Mouse (Mus musculus) limb, embryonic 14.5 days (tissue): ENCODE data around the gene Mgat3. TPM values are rescaled to one million over a fixed set of nuclear protein-coding genes. Genes with fewer than 3 reads are reported as not detected.
A peak's percentile ranks its signal among the peaks of the same experiment; 100 is the strongest.

ENCODE experiments used
- ATAC-seq: fragments of 200-750 bp; cut with Nextera tagmentation; 2 replicates; pipeline ENCODE4 v1.8.0; 2017; ENCODE audit warnings: low read depth, moderate number of reproducible peaks, moderate TSS enrichment; ENCODE audit not compliant: low FRiP score
- DNase-seq: peaks from one replicate; pipeline ENCODE4 v3.0.0-alpha.2; 2015; ENCODE audit warnings: low spot score
- H3K27ac ChIP-seq: fragments of 300-500 bp; sonication (generic); replicated peaks from 2 replicates; pipeline ENCODE4 v1.5.1; 2014; ENCODE audit warnings: low read depth, mild to moderate bottlenecking, low read length, moderate library complexity, mixed read lengths
- H3K27me3 ChIP-seq: fragments of 300-500 bp; sonication (generic); 2 replicates; pipeline ENCODE4 v1.6.1; 2014; ENCODE audit warnings: low read length, mixed read lengths; ENCODE audit not compliant: control insufficient read depth, insufficient read depth
- H3K36me3 ChIP-seq: fragments of 300-500 bp; sonication (generic); 2 replicates; pipeline ENCODE4 v1.6.1; 2014; ENCODE audit warnings: mild to moderate bottlenecking, low read length, moderate library complexity, mixed read lengths; ENCODE audit not compliant: control insufficient read depth, insufficient read depth
- H3K4me1 ChIP-seq: fragments of 300-500 bp; sonication (generic); 2 replicates; pipeline ENCODE4 v1.6.1; 2014; ENCODE audit warnings: antibody characterized with exemption, low read length, mixed read lengths; ENCODE audit not compliant: control insufficient read depth, insufficient read depth
- H3K4me2 ChIP-seq: fragments of 300-500 bp; sonication (generic); replicated peaks from 2 replicates; pipeline ENCODE4 v1.6.1; 2014; ENCODE audit warnings: low read depth, mild to moderate bottlenecking, low read length, moderate library complexity; ENCODE audit not compliant: severe bottlenecking
- H3K4me3 ChIP-seq: fragments of 300-500 bp; sonication (generic); replicated peaks from 2 replicates; pipeline ENCODE4 v1.5.1; 2014; ENCODE audit warnings: low read length
- H3K9ac ChIP-seq: fragments of 300-500 bp; sonication (generic); 2 replicates; pipeline ENCODE4 v1.6.1; 2014; ENCODE audit warnings: mild to moderate bottlenecking, low read depth, low read length, moderate library complexity; ENCODE audit not compliant: severe bottlenecking
- H3K9me3 ChIP-seq: fragments of 300-500 bp; sonication (generic); 2 replicates; pipeline ENCODE4 v1.6.1; 2016; ENCODE audit warnings: low read length; ENCODE audit not compliant: control insufficient read depth
- POLR2A ChIP-seq: fragments of 200-500 bp; IDR thresholded peaks from 2 replicates; pipeline ENCODE4 v1.8.0; 2012; ENCODE audit warnings: inconsistent platforms, mild to moderate bottlenecking, moderate library complexity, borderline replicate concordance; ENCODE audit not compliant: insufficient read depth, insufficient read length; ENCODE audit errors: extremely low read depth
- WGBS: fragments of 180-500 bp; shearing (Covaris S2); extraction: QIAGEN DNeasy Blood & Tissue Kit; methylation state at CpG from one replicate; pipeline ENCODE4 v1.1.7; 2014; 5-methylcytosine and 5-hydroxymethylcytosine counted together
- polyA plus RNA-seq, 2 experiments: library from polyadenylated mRNA; depleted of rRNA in 1 of 2; stranded (reverse) in 1 of 2; unstranded in 1 of 2; fragments of >200 nt; fragmentation: Nextera tagmentation in 1 of 2; extraction: Ambion mirVana in 1 of 2; gene quantifications; 2 replicates each; pipeline versions ENCODE4 v1.2.1 to v1.2.3; 2012 to 2014

Mgat3 gene
- polyA plus RNA-seq, 2 experiments = 6.7 to 18.1 TPM

GRCm38 (mm10) chr15:80131421-80131820 lies 42.1 kb upstream of the Mgat3 start:
- no peak for TF ChIP-seq POLR2A
- H3K27me3 ChIP-seq = no peaks in the 10 kb centered on the region
- H3K27ac ChIP-seq = no peak overlapping the region
- H3K9me3 ChIP-seq = no peaks in the 10 kb centered on the region
- H3K4me1 ChIP-seq = peaks cover 18% of the 10 kb centered on the region
- 81% methylated on average over 6 of the region's 6 CpGs for WGBS
- no peak for DNase-seq
- no peak overlapping the region for H3K9ac ChIP-seq
- no peak overlapping the region for H3K4me3 ChIP-seq
- peaks cover 4% of the 10 kb centered on the region; the same call in 1 of the 2 replicates for H3K36me3 ChIP-seq
- no peak overlapping the region for H3K4me2 ChIP-seq
- no peak for ATAC-seq

- H3K9ac ChIP-seq = peak overlapping the region; percentile 92
- ATAC-seq = no peak
These were observed 41.1 kb upstream of the Mgat3 start for GRCm38 (mm10) chr15:80132452-80132851.

GRCm38 (mm10) chr15:80132993-80133586 lies 40.4 kb upstream of the Mgat3 start, which contains the start of gene Tab1:
Tab1 (plus strand) TSS chr15:80133127.
- Histone ChIP-seq H3K4me2 (peak within 1 kb of the TSS; percentile 79), H3K27ac (peak within 1 kb of the TSS; percentile 99), H3K4me1 (peaks cover 18% of the 10 kb centered on the region), H3K9me3 (no peaks in the 10 kb centered on the region), H3K9ac (peak within 1 kb of the TSS; percentile 92), H3K27me3 (no peaks in the 10 kb centered on the region), H3K36me3 (peaks cover 7% of the 10 kb centered on the region; the same call in 1 of the 2 replicates), H3K4me3 (peak within 1 kb of the TSS; percentile 74)
- peak; percentile 84; the same call in 1 of the 2 replicates for TF ChIP-seq POLR2A
- DNase-seq (peak; percentile 94), ATAC-seq (peak; percentile 97)
- WGBS = under 1% methylated on average over 52 of the region's 59 CpGs

More at GRCm38 (mm10) chr15:80132452-80132851, 41.1 kb upstream of the Mgat3 start:
- Histone ChIP-seq H3K27ac (no peak overlapping the region), H3K27me3 (no peaks in the 10 kb centered on the region), H3K4me2 (peak overlapping the region; percentile 51), H3K4me1 (peaks cover 18% of the 10 kb centered on the region), H3K9me3 (no peaks in the 10 kb centered on the region), H3K36me3 (peaks cover 7% of the 10 kb centered on the region; the same call in 1 of the 2 replicates), H3K4me3 (peak overlapping the region; percentile 74)
- 83% methylated on average over 9 of the region's 9 CpGs for WGBS
- no peak for TF ChIP-seq POLR2A
- DNase-seq = no peak

GRCm38 (mm10) chr15:80133682-80134449 lies 39.7 kb upstream of the Mgat3 start:
- DNase-seq (peak; percentile 26), ATAC-seq (0 out of 2 replicates have a peak, but pooled peaks have one; percentile 4)
- Histone ChIP-seq H3K27ac (peak overlapping the region; percentile 99), H3K4me2 (peak overlapping the region; percentile 79), H3K4me1 (peaks cover 18% of the 10 kb centered on the region), H3K9me3 (no peaks in the 10 kb centered on the region), H3K9ac (peak overlapping the region; percentile 92), H3K4me3 (peak overlapping the region; percentile 74), H3K27me3 (no peaks in the 10 kb centered on the region), H3K36me3 (peaks cover 8% of the 10 kb centered on the region; the same call in 1 of the 2 replicates)
- no peak for TF ChIP-seq POLR2A
- 22% methylated on average over 14 of the region's 14 CpGs for WGBS

GRCm38 (mm10) chr15:80134450-80134847 lies 39.1 kb upstream of the Mgat3 start:
- Histone ChIP-seq H3K9ac (peak overlapping the region; percentile 92), H3K4me1 (peaks cover 18% of the 10 kb centered on the region), H3K4me2 (peak overlapping the region; percentile 79), H3K27ac (peak overlapping the region; percentile 99; the same call in 1 of the 2 replicates), H3K27me3 (no peaks in the 10 kb centered on the region), H3K36me3 (peaks cover 13% of the 10 kb centered on the region; the same call in 1 of the 2 replicates), H3K9me3 (no peaks in the 10 kb centered on the region), H3K4me3 (peak overlapping the region; percentile 74)
- no peak for TF ChIP-seq POLR2A
- DNase-seq (no peak), ATAC-seq (no peak)
- 68% methylated on average over 9 of the region's 9 CpGs for WGBS
